Mouse (Mus musculus): ENCODE results near the gene Hps1.
"Not testable (repeated sequence)": the region's sequence is repeated elsewhere in the genome, so short reads cannot be mapped to it uniquely, and the experiment has no call there.

- not testable (repeated sequence) for TF ChIP-seq CTCF, POLR2A (IDR thresholded peaks at IDR 0.05; ENCODE audit: insufficient read depth, low read depth, low read length)
Measured at GRCm38 (mm10) chr19:42780156-42780538, 369 bp upstream of the Hps1 start.
